Mouse (Mus musculus) small intestine, adult 2 months (tissue): ENCODE results near the gene Rcbtb2.

Experiments used
- CTCF ChIP-seq: fragments of 200-500 bp; IDR thresholded peaks from 2 replicates; pipeline ENCODE4 v1.5.1; 2012; ENCODE audit warnings: low read depth, mild to moderate bottlenecking, control low read depth, inconsistent platforms, low read length, moderate library complexity, mixed read lengths; ENCODE audit not compliant: insufficient replicate concordance, insufficient read length; ENCODE audit errors: extremely low read depth
- POLR2A ChIP-seq: fragments of 200-500 bp; IDR thresholded peaks from 2 replicates; pipeline ENCODE4 v1.6.1; 2012; ENCODE audit warnings: low read depth, mild to moderate bottlenecking, control low read depth, inconsistent platforms, low read length, moderate library complexity

DNA sequence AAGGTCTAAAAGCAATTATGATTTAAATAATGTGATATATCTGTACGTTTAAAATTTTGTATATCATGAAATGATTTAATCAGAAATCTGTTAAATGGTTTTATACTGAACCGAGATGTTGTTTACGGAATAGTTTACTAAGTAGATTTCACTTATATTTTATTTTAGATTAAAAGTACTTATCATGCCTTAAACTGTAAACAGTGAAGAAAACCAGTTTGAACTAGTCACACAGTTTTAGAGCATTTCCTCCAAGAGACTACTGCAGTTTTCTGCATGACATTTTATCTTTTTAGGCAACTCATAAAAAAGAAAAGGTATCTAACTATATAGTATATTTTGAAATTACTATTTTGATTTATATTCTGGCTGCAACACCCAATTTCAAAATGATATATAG is 117.0 kb downstream of the Rcbtb2 start:
- TF ChIP-seq CTCF (no peak), POLR2A (no peak)
